Mouse (Mus musculus) liver, embryonic 13.5 days (tissue): ENCODE results near the gene Tuba4a. TPM values are rescaled to one million over a fixed set of nuclear protein-coding genes. Genes with fewer than 3 reads are reported as not detected.

Experiments
- ATAC-seq: fragments of 200-750 bp; cut with Nextera tagmentation; 2 replicates; pipeline ENCODE4 v1.8.0; 2017; ENCODE audit warnings: low read depth, mild to moderate bottlenecking, moderate number of reproducible peaks, moderate library complexity
- DNase-seq: peaks from one replicate; pipeline ENCODE4 v3.0.0; 2022
- H3K27ac ChIP-seq: fragments of 300-500 bp; sonication (generic); 2 replicates; pipeline ENCODE4 v1.5.1; 2015; ENCODE audit warnings: moderate library complexity, mild to moderate bottlenecking, inconsistent platforms
- H3K27me3 ChIP-seq: fragments of 300-500 bp; sonication (generic); 2 replicates; pipeline ENCODE4 v1.6.1; 2015; ENCODE audit warnings: mild to moderate bottlenecking, inconsistent platforms
- H3K36me3 ChIP-seq: fragments of 300-500 bp; sonication (generic); 2 replicates; pipeline ENCODE4 v1.6.1; 2015; ENCODE audit warnings: mild to moderate bottlenecking, inconsistent platforms
- H3K4me1 ChIP-seq: fragments of 300-500 bp; sonication (generic); replicated peaks from 2 replicates; pipeline ENCODE4 v1.6.1; 2015; ENCODE audit warnings: inconsistent platforms
- H3K4me2 ChIP-seq: fragments of 300-500 bp; sonication (generic); 2 replicates; pipeline ENCODE4 v1.6.1; 2015; ENCODE audit warnings: inconsistent platforms, mild to moderate bottlenecking, moderate library complexity
- H3K4me3 ChIP-seq: fragments of 300-500 bp; sonication (generic); replicated peaks from 2 replicates; pipeline ENCODE4 v1.5.1; 2015; ENCODE audit warnings: mild to moderate bottlenecking, inconsistent platforms
- H3K9ac ChIP-seq: fragments of 300-500 bp; sonication (generic); 2 replicates; pipeline ENCODE4 v1.6.1; 2015; ENCODE audit warnings: mild to moderate bottlenecking, inconsistent platforms
- H3K9me3 ChIP-seq: fragments of 300-500 bp; sonication (generic); replicated peaks from 2 replicates; pipeline ENCODE4 v1.6.1; 2016; ENCODE audit warnings: inconsistent platforms
- WGBS: fragments of 180-500 bp; shearing (Covaris S2); methylation state at CpG from one replicate; pipeline ENCODE4 v1.1.7; 2015; ENCODE audit not compliant: insufficient replicate concordance; 5-methylcytosine and 5-hydroxymethylcytosine counted together
- polyA plus RNA-seq: library from polyadenylated mRNA; unstranded; fragments of >200 nt; fragmentation: Nextera tagmentation; extraction: Ambion mirVana; gene quantifications from 2 replicates; pipeline ENCODE4 v1.2.1, GENCODE M21; 2015

Tuba4a gene
- 456 and 508 TPM in 2 replicates for polyA plus RNA-seq

DNA sequence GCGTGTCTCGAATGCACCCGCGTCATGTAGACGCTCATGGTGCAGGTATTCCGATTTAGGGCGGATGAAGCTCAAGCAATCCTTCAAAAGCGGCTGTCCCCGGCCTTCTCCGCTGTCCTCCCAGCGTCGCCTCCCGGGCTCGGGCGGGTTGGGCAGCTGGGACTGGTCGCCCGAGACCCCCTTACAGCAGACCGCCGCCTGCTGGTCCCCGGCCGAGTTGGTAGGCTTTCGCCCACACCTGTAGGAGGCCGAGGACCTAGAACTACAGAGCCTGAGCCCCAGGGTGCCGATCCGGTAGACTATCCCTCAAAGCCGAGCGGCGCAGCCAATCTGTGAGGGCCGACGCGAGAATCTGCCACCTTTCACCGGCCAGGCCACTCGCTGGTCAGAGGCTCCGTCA, at the start of gene Tuba4a:
Tuba4a (minus strand) TSS at position 335 of the 400 bp plus-strand sequence.
- DNase-seq (no peak), ATAC-seq (peak; percentile 17)
- H3K4me1 ChIP-seq: peaks cover 51% of the 10 kb centered on the region
- H3K36me3 ChIP-seq: peaks cover 28% of the 10 kb centered on the region
- peaks cover 27% of the 10 kb centered on the region for H3K27me3 ChIP-seq
- peak within 1 kb of the TSS; percentile 91 for H3K4me3 ChIP-seq
- peak within 1 kb of the TSS; percentile 96 for H3K9ac ChIP-seq
- WGBS: 3% methylated on average over 34 of the region's 34 CpGs
- no peaks in the 10 kb centered on the region for H3K9me3 ChIP-seq
- H3K27ac ChIP-seq: peak within 1 kb of the TSS; percentile 96
- peak within 1 kb of the TSS; percentile 99 for H3K4me2 ChIP-seq

DNA sequence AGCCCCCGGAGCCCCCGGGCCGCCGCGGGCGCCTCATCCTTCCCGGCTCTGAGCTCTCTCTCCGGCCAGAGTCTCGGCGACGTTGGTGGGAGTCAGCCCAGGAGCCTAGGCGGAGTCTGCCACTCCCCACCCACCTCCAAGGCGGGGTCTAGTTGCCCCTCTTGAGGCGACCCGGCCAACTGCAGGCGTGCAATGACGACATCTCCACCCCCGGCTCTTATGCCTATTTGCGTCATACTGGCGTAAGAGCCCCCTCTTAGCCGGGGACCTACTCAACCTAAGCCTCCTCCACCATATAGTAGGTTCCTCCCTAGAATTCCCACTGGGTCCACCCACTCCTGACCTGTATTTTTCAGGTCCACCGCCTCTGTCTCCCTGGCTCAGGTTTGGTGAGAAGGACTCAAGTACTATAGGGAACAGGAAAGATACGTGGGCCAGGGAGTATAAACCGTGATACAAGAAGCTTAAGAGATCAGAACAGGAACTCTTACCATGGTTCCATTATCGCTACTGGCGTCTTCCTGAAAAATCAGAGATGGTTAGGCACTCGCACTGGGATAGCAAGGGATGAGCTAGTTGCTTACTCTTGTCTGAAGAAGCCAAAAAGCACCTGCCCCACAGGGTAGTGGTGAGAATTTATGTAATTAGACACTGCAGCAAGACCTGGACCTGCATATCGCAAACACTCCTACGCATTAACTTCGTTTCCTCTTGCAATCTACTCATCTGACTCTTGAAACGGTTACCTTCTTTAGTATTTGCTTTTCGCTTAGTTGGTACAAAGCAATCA, 44.6 kb upstream of the Tuba4a start, which contains the start of gene Ptprn:
Ptprn (minus strand) TSS at position 412 of the 790 bp plus-strand sequence.
- Histone ChIP-seq H3K9ac (no peak within 1 kb of the TSS), H3K9me3 (no peaks in the 10 kb centered on the region), H3K27me3 (peaks cover 72% of the 10 kb centered on the region), H3K36me3 (no peaks in the 10 kb centered on the region), H3K4me2 (0 out of 2 replicates have a peak within 1 kb of the TSS, but pooled peaks have one; percentile 6), H3K27ac (no peak within 1 kb of the TSS), H3K4me3 (0 out of 2 replicates have a peak within 1 kb of the TSS, but pooled peaks have one; percentile 1), H3K4me1 (peaks cover 3% of the 10 kb centered on the region; the same call in 1 of the 2 replicates)
- no peak for DNase-seq
- ATAC-seq: no peak
- WGBS: 10% methylated on average over 32 of the region's 32 CpGs

DNA sequence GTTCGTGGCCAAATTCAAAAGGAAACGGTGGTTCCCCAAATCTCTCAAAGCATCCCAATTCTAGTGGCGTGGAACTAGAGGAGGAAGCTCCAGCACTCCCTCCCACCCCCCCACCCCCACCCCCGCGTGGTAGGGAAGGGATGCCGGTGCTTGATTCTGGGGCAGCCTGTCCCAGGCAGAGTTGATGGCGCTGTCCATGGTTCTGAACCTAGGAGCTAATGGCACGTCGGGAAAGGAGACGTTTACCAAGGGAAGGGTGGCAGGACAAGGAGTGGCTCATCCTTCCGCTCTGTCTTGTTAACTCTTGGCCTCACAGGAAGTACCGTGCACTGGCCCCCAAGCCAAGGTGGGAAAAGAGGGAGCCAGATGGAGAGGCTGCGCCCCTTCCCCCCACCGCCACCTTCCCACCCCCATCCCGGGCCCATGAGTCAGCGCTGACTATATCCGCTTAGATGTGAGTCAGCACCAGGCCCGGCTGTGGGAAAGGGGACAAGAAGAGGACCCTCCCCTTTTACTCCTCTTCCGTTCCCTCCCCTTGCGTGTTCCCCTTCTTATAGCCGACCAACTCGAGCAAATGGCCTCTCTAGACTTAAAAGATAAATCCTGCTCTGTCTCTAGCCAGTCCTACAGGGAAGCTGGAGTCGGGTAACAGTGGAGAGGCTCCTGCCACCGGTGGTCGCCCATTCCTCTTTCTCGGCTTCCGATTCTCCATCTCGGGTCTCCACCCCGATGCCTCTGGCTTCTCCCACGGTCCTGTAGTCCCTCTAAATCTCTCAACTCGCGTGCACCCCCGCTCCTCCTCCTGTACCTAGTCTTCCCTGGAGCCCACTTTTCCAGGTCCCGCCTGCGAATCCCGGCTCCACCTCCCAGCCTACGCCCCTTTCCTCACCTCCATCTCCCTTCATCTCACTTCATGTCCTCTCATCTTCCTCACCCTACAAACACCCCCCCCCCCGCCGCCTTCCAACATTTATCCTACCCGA, 43.6 kb upstream of the Tuba4a start:
- DNase-seq: peak; percentile 55

DNA sequence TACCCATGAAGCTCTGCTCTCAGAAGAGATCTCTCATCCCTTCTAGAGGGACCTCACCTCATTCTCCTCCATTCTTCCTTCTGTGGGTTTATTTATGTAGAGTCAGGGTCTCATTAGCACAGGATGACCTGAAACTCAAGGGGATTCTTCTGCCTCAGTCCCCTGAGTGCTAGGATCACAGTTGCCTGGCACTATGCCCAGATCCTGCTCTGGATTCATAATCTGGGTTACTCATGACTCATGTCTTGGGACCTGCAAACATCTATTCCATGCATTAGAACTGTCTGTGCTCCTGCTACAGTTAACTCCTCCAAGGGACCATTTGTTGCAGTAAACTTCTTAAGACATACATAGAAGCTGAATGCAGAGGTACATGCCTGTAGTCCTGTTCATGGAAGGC, 41.6 kb upstream of the Tuba4a start:
- H3K4me2 ChIP-seq: no peak overlapping the region
- no peak overlapping the region for H3K27ac ChIP-seq
- no peaks in the 10 kb centered on the region for H3K9me3 ChIP-seq
- H3K4me1 ChIP-seq: peaks cover 3% of the 10 kb centered on the region; the same call in 1 of the 2 replicates
- no peaks in the 10 kb centered on the region for H3K36me3 ChIP-seq
- H3K27me3 ChIP-seq: peaks cover 59% of the 10 kb centered on the region
- no peak for ATAC-seq
- H3K9ac ChIP-seq: no peak overlapping the region
- DNase-seq: no peak
- H3K4me3 ChIP-seq: no peak overlapping the region

More for the DNA sequence above, 43.6 kb upstream of the Tuba4a start:
- Histone ChIP-seq H3K4me2 (0 out of 2 replicates have a peak overlapping the region, but pooled peaks have one; percentile 6), H3K4me1 (peaks cover 3% of the 10 kb centered on the region; the same call in 1 of the 2 replicates), H3K9me3 (no peaks in the 10 kb centered on the region), H3K4me3 (0 out of 2 replicates have a peak overlapping the region, but pooled peaks have one; percentile 1), H3K27ac (no peak overlapping the region), H3K27me3 (peaks cover 65% of the 10 kb centered on the region), H3K9ac (no peak overlapping the region), H3K36me3 (no peaks in the 10 kb centered on the region)
- 3% methylated on average over 40 of the region's 40 CpGs for WGBS
- ATAC-seq: no peak

DNA sequence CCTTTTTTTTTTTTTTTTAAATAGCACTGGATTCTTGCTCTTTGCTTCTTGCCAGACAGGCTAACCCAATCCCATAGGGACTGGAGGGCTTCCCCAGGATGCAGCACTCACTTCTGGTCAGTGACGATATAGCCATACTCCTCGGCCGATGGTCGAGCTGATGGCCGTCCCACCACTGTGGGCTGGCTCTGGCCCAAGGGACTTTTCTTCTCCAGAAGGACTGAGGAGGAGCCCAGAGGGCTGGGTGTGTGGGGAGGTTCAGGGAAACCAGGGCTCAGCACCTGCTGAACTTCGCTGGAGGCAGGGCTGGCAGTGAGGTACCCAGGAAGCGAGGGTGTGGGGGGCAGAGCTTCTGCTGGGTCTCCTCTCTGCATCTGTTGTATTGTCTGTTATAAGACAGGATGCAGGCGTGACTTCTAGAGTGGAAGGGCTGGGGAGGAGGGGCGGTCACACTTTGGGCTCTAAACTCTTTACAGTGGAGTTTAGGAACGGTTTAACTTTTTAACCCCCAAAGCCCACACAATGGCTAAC, 35.9 kb upstream of the Tuba4a start:
- peaks cover 16% of the 10 kb centered on the region for H3K4me1 ChIP-seq
- peaks cover 12% of the 10 kb centered on the region for H3K27me3 ChIP-seq
- DNase-seq: no peak
- H3K4me3 ChIP-seq: no peak overlapping the region
- no peak overlapping the region for H3K9ac ChIP-seq
- no peaks in the 10 kb centered on the region for H3K9me3 ChIP-seq
- no peak overlapping the region for H3K4me2 ChIP-seq
- ATAC-seq: no peak
- 54% methylated on average over 10 of the region's 10 CpGs for WGBS
- H3K36me3 ChIP-seq: no peaks in the 10 kb centered on the region
- H3K27ac ChIP-seq: no peak overlapping the region

DNA sequence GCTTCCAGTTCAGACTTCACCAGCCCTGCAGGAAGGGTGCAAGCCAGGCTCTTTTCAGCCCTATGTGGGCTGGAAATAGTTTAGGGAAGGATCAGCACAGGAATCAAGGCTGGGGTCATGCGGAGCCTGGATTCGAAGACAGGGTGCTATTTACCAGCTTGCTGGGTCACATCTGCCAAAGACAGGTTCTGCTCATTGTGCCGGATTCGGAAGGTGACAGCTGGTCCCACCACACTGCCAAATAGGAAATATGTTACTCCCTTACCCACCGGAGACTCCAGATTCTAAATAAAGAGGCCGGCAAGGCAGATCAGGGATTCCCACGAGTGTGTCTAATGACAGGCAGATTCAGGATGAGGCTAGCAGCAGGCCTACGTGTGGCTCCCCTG, 35.0 kb upstream of the Tuba4a start:
- 59% methylated on average over 8 of the region's 8 CpGs for WGBS
- H3K9me3 ChIP-seq: no peaks in the 10 kb centered on the region
- no peak overlapping the region for H3K27ac ChIP-seq
- H3K9ac ChIP-seq: no peak overlapping the region
- no peak for DNase-seq
- peaks cover 9% of the 10 kb centered on the region for H3K27me3 ChIP-seq
- H3K4me2 ChIP-seq: no peak overlapping the region
- peaks cover 20% of the 10 kb centered on the region for H3K4me1 ChIP-seq
- ATAC-seq: no peak
- no peak overlapping the region for H3K4me3 ChIP-seq
- H3K36me3 ChIP-seq: no peaks in the 10 kb centered on the region

DNA sequence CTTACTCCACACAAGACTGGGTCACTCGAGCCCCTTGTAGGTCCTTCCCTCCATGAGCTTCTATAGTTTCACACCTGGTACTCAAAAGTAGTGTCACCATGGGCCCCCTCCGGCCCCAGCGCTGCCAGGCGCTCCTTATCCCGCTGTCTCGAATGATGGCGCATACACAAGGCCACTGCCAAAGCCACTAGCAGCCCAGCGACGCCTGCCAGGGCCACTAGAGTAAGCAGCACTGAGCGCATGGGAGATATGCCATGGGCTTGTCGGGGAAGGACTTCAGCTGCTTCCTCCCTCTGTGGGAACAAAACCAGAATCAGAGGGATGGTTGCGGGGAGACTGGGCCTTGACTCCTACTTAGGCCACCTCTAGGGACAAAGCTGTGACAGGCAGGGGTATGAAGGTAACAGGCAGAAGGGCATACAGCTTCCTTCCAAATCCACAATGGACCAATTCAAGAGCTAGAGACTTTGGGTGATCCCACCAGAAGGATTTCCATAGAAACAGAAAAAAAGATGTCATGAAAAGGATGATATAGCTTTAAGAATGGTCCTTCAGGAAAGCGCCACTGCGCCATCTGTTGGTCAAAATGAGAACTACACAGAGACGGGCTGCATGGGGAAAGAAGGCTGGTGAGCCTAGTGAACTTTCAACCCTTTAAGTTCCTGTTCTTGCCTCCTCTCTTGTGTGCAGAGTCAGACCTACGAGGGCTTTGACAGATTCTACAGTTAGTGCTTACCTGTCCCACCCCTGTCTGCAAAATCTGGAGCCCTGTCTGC, 34.4 kb upstream of the Tuba4a start:
- H3K27ac ChIP-seq: no peak overlapping the region
- no peak overlapping the region for H3K4me3 ChIP-seq
- 56% methylated on average over 16 of the region's 16 CpGs for WGBS
- peaks cover 26% of the 10 kb centered on the region for H3K4me1 ChIP-seq
- no peak overlapping the region for H3K9ac ChIP-seq
- ATAC-seq (no peak), DNase-seq (peak; percentile 65)
- peaks cover 9% of the 10 kb centered on the region for H3K27me3 ChIP-seq
- no peaks in the 10 kb centered on the region for H3K9me3 ChIP-seq
- H3K36me3 ChIP-seq: no peaks in the 10 kb centered on the region
- no peak overlapping the region for H3K4me2 ChIP-seq

DNA sequence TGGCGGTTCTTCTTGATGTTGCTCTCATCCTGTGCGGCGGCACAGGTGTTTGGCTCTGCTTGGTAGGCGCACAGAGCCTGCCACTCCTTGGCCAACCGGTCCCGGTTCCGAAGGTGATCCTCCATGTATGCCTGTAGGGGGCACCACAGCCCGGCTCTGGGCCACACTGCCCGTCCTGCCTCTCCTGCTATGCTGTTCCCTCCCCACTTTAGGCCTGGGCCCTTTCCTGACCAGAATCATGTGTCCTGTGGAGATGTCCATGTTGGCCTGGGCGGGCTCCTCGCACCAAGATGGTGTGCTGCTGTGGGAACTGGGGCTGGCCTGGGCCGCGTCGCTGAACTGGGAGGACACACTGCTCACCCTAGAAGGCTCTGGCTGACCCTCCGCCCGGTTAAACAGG, 33.4 kb upstream of the Tuba4a start:
- no peak for DNase-seq
- no peak overlapping the region for H3K27ac ChIP-seq

DNA sequence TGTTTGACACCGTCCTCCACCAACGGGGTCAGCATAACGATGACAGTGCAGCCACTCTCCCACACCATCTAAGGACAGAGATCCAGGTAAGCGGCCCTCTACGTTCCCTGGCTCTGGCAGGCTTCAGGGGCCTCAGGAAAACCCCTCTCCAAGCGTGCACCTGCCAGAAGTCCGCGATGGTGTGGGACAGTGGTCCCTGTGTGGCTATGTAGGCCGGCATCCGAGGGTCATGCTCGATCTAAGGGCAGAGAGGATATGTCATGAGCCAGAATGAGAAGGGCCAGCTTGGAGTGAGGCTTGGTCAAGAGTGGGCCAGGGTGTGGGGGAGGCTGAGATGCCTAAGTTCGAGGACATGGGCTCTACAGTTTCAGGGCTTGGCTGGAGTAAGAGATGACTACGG, 32.6 kb upstream of the Tuba4a start:
- DNase-seq (no peak), ATAC-seq (no peak)
- 67% methylated on average over 13 of the region's 13 CpGs for WGBS
- no peaks in the 10 kb centered on the region for H3K9me3 ChIP-seq
- no peak overlapping the region for H3K9ac ChIP-seq
- no peak overlapping the region for H3K4me3 ChIP-seq
- H3K36me3 ChIP-seq: no peaks in the 10 kb centered on the region
- H3K27ac ChIP-seq: no peak overlapping the region
- no peak overlapping the region for H3K4me2 ChIP-seq
- H3K27me3 ChIP-seq: peaks cover 9% of the 10 kb centered on the region
- H3K4me1 ChIP-seq: peaks cover 38% of the 10 kb centered on the region

More for the DNA sequence above, 33.4 kb upstream of the Tuba4a start:
- Histone ChIP-seq H3K36me3 (no peaks in the 10 kb centered on the region), H3K4me1 (peaks cover 33% of the 10 kb centered on the region), H3K9me3 (no peaks in the 10 kb centered on the region), H3K9ac (no peak overlapping the region), H3K4me3 (no peak overlapping the region), H3K4me2 (no peak overlapping the region), H3K27me3 (peaks cover 9% of the 10 kb centered on the region)
- no peak for ATAC-seq
- WGBS: 70% methylated on average over 16 of the region's 16 CpGs

DNA sequence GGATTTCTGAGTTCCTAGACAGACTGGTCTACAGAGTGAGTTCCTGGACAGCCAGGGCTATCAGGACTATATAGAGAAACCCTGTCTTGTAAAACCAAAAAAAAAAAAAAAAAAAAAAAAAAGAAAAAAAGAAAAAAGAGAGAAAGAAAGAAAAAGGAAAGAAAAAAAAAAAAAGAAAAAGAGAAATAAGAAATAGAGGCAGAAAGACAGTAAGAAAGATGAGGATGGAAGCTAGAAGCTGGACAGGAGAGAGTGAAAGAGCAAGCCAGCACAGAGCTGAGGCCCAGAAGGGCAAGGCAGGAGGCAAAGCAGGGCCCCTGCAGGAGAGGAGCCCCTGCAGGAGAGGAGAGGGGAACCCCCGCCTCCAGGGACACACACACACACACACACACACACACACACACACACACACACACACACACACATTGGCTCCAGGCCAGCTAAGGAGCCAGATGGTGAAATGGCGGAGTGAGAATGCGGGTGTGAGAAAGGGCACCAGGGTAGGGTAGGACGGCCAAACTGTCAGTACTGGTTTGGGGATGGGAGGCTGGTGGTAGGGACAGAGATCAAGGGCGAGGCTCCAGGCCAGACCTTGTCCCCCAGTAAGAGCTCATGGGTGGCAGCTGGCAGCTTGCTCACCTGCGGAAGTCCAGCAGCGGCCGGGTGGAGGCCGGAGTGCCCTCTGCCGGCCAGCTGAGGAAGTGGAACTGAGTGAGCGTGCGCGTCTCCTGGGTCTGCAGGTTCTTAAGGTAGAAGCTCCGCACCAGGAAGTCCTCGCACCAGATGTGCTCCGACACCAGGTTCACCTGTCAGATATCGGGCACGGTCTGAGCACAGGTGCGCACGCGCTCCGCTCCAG, 31.7 kb upstream of the Tuba4a start:
- H3K4me2 ChIP-seq: peak overlapping the region; percentile 52
- peak overlapping the region; percentile 58 for H3K27ac ChIP-seq
- whole genome bisulfite sequencing: 7% methylated on average over 21 of the region's 22 CpGs
- peak; percentile 55 for ATAC-seq
- H3K9ac ChIP-seq: peak overlapping the region; percentile 47
- peak; percentile 76 for DNase-seq
- H3K4me1 ChIP-seq: peaks cover 38% of the 10 kb centered on the region
- H3K27me3 ChIP-seq: peaks cover 4% of the 10 kb centered on the region
- H3K4me3 ChIP-seq: peak overlapping the region; percentile 12; the same call in 1 of the 2 replicates
- H3K9me3 ChIP-seq: no peaks in the 10 kb centered on the region
- no peaks in the 10 kb centered on the region for H3K36me3 ChIP-seq
